Mouse (Mus musculus): Measurements from ENCODE around the gene Ankrd34a.

Gene Ankrd34a

GRCm38 (mm10) chr3:96561946-96562681 lies 34.3 kb upstream of the Ankrd34a start:
- in situ Hi-C loops (cut with MboI; ENCODE audit: low sequenced_read_pairs), result no loop called here

- in situ Hi-C loops (cut with MboI; ENCODE audit: low sequenced_read_pairs), result no loop called here
These were observed 33.2 kb upstream of the Ankrd34a start for GRCm38 (mm10) chr3:96563267-96563666.

DNA sequence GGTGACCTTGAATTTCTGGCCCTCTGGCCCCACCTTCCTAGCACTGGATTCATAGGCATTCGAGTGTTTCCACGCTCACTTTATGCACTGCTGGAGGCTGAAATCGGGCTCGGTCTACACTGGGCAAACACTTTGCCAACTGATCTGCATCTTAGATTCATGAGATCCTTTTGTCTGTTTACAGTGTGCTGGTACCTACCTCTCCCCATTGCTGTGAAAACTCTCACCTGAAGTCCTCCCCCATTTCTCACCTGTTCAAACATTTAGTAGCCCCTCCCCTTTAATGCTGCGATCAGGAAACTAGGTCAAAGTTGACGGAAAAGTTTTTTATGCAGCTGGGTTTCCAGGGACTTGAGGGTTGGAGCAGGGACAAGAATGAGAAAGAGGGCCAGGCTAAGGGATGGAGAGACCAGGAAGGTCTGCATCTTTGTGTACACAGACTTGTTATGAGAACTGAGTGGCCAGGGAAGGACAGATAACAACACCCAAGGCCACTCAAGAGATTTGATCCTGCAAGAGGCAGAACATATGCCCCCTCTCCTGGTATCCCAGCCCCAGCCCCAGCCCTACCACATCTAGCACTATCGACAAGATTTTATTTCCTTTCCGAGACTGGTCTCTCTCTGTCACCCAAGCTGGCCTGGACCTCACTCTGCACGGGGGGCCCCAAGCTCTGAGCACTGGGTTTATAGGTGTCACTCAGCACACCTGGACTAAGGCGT lies 32.4 kb upstream of the Ankrd34a start:
- in situ Hi-C loops (cut with MboI; ENCODE audit: low sequenced_read_pairs), result no loop called here

GRCm38 (mm10) chr3:96564633-96565032 lies 31.8 kb upstream of the Ankrd34a start:
- in situ Hi-C loops (cut with MboI; ENCODE audit: low sequenced_read_pairs), result no loop called here

DNA sequence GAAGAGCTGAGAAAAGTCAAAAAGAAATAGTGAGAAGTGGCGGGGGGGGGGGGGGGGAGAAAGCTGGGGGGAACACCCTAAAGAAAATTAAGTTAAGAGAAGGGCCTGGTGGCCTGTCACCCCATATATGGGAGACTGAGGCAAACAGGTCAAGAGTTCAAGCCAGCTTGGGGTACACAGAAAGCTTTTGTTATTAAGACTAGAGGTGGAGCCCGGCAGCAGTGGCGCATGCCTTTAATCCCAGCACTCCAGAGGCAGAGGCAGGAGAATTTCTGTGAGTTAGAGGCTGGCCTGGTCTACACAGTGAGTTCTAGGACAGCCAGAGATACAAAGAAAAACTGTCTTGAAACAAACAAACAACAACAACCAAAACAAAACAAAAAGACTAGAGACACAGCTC lies 31.3 kb upstream of the Ankrd34a start:
- in situ Hi-C loops (cut with MboI; ENCODE audit: low sequenced_read_pairs), result no loop called here

- in situ Hi-C loops (cut with MboI; ENCODE audit: low sequenced_read_pairs), result no loop called here
These were observed 29.6 kb upstream of the Ankrd34a start for GRCm38 (mm10) chr3:96566661-96567450.

- in situ Hi-C loops (cut with MboI; ENCODE audit: low sequenced_read_pairs), result no loop called here
These were observed 27.8 kb upstream of the Ankrd34a start for GRCm38 (mm10) chr3:96568605-96569004.

DNA sequence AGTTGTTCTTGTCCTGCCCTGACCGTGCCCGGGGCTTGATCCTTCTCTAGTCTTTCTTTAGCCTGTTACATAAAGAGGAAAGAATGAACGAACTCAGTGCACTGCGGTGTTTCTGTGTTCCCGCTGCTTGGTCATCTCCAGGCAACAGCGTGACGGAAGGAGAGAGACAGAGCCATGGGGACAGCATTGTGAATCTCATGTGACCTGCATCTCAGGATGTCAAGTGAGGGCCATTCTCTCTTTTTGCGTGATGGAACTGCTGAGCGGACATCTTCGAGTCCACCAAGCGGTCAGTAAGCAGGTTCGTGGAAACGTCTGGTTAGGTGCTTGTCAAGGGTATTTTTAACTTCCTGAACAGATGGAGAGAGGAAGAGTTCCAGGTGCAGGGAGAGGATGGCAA lies 26.9 kb upstream of the Ankrd34a start:
- in situ Hi-C loops (cut with MboI; ENCODE audit: low sequenced_read_pairs), result no loop called here

DNA sequence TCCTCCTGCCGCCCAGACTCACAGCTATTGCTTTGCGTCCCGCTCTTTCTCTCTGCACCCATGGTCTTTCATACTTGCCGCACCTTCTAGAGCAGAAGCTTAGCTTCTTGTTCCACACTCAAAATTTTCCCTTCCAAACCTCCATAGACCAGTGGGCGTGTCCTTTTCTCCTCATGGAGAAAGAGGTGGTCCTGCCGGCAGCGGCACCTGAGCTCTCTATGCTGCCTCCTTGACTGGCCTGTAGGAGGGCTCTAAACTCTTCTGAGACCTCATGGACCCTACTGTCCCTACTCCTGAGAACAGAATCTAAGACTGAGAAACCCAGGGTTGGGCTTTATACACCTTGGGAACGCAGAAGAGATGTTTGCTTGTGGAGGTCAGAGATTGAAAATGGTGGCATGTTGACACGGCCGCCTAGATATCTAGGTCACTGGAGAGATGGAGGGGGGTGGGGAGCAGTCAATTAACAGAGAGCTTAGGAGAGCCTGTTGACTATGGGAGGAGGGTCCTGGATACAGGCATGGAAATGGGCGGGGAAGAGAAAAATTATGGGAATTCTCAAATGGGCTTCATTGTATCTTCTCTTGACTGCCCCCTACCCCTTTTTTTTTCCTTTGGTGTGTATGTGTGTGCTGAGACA lies 26.4 kb upstream of the Ankrd34a start:
- in situ Hi-C loops (cut with MboI; ENCODE audit: low sequenced_read_pairs), result no loop called here

DNA sequence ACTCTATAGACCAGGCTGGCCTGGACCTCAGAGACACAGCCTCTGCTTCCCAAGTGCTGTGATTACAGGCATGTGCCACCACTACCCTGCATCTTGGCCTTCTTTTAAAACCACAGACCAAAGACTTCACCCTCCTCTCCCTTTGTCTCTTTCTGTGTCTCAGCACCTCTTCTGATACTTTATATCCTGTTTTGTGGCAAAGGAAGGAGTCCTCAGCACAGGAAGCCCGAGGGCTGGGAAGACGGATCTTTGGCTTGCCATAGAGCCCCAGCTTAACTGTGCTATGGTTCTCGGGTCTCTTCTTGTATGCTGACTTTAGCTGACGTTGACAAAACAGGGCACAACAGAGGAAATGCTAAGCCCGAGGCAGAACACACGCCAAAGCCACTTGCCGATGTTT lies 25.8 kb upstream of the Ankrd34a start:
- in situ Hi-C loops (cut with MboI; ENCODE audit: low sequenced_read_pairs), result no loop called here

GRCm38 (mm10) chr3:96571336-96571735 lies 25.1 kb upstream of the Ankrd34a start:
- in situ Hi-C loops (cut with MboI; ENCODE audit: low sequenced_read_pairs), result no loop called here

- in situ Hi-C loops (cut with MboI; ENCODE audit: low sequenced_read_pairs), result no loop called here
These were observed 24.3 kb upstream of the Ankrd34a start for GRCm38 (mm10) chr3:96571896-96572698.

- in situ Hi-C loops (cut with MboI; ENCODE audit: low sequenced_read_pairs), result no loop called here
These were observed 22.6 kb upstream of the Ankrd34a start for GRCm38 (mm10) chr3:96573611-96574511.

- in situ Hi-C loops (cut with MboI; ENCODE audit: low sequenced_read_pairs), result no loop called here
These were observed 21.0 kb upstream of the Ankrd34a start for GRCm38 (mm10) chr3:96575272-96575984.

DNA sequence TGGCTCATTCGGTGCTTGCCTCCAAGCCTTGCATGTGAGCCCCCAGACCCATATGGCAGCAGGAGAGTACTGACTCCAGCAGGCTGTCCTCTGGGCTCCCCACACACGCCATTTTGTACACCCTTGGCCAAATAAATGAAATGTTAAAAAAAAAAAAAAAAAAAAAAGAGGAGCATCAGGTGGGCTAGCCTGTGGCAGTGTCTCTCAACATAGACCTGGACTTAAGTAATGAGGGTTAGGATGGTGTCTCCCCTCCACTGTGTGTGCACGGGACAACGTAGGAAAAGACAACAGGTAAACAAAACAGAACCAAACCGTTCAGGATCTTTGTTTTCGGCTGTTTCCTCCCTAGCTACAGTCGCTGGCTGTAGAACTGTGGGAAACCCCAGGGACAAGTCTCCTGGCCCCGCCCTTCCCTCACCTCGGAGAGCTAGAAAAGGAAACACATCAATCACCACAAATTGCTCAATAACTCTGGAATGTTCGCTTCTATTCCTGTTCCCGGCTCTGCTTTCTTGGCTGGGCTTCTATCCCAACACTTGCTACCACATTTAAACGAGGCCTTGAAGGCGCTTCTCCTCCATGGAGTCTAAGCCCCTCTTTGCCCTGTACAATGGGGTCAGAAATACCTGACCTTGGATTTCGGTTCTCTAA lies 20.3 kb upstream of the Ankrd34a start:
- in situ Hi-C loops (cut with MboI; ENCODE audit: low sequenced_read_pairs), result no loop called here

DNA sequence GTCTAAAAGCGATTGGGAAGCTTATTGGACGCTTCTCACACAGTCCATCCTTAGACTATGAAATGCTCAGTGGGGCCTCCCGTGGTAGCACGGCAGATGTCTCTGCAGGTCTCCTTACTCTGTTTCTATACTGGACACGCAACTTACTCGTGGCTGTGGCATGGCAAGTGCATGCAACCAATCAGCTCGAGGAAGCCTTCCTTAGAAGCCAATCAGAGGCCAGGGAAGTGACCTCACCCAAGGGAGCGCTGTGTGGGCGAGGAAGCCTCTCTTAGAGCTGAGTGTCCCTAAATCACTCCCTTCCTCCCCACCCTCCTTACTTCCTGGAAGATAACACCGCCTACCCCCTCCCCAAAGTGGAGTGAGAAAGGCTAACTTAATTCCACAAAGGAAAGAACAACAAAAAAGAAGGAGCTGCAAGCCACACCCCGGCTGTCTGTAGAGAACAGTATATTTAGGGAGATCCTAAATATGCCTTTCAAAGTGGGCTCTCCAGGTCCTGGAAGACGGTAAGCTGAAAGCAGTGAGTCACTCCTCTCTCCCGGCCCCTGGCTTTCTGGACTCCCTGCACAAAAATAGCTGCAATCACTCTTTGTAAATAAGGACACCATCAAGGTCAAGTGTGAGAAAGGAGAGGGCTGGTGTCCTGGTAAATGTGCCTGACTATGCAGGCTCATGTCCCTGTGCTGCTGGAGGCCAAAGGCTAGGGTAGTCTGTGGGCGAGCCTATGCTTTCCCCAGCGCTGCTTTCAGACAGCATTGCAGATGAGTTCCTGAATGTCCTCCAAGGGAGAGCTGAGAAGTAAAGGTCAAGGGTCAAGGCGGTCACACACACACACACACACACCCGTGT lies 19.5 kb upstream of the Ankrd34a start, which contains the start of gene Gm16253:
Gene Gm16253 (plus strand): TSS at position 295 of the 852 bp plus-strand sequence.
- in situ Hi-C loops (cut with MboI; ENCODE audit: low sequenced_read_pairs), result no loop called here

- in situ Hi-C loops (cut with MboI; ENCODE audit: low sequenced_read_pairs), result no loop called here
These were observed 18.9 kb upstream of the Ankrd34a start for GRCm38 (mm10) chr3:96577566-96577965.
